Mouse (Mus musculus): Measurements from ENCODE around the gene Prkci. TPM values are rescaled to one million over a fixed set of nuclear protein-coding genes. Genes with fewer than 3 reads are reported as not detected.

Prkci gene
- total RNA-seq, 2 experiments from 2014 or later, result 44.2 to 48.6 TPM

DNA sequence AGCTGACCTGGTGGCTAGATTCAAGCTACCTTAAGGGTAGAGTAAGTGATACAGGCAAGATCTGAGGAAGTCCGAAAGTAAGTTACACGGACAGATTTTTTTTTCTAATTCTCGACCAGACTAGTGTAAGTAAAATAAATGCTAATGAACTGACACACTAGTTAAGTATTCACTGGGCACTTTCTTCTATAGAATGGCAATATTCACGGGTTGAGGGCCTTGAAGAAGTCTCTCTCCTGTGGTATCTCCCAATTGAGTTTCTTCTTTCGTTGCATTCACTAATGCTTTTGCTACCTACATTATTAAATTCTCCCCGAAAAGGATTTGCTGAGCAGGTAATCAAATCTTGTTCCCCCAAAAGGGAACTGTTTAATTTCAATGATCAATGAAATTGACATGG, 688 bp upstream of the Prkci start:
- no peak for DNase-seq

DNA sequence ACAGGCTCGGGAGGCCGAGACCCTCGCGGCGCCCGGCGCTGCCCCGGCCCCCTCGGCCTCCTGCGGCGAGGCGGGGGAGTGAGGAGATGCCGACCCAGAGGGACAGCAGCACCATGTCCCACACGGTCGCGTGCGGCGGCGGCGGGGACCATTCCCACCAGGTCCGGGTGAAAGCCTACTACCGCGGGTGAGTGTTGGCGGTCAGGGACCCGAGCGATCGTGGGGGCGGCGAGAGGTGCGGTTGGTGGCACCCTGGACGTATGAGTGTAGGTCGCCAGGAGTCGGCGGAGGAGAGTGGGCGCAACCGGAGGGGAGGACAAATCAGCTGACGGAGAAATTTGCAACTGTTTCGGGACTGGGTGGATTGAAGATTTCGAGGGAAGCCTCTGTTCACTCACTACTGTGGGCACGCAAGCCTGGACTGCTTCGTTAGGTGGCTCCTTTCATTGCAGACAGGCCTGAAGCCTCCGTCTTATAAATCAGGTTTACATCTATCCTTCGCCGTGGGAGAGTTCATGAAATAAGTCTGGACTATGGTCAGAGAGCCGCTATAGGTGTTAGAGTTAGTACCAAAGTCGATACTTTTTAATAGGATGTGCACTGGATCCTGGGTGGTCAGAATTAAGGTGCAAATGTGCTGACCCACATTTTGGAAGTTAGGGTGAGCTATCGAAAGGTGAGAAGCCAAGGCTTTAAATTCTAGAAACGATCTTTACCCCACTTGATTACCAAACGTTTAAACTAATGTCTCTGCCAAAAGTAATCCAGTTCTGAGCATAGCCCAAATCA, 546 bp downstream of the Prkci start:
- DNase-seq, result no peak

DNA sequence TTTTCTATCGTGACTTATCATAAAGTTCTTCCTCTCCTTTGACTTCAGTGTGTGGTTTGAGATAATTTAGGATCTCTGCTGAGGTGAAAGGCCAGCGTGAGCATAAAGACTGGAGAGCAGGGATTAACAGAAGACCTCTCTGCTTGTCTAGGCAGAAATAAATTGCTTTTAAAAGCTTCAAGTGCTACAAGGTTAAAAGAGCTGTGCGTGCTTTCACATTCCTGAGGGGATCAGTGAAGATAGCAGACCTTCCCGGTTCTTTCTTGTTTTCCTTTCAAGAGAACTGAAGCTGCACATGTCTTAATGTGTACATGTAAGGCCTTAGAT, 1.1 kb downstream of the Prkci start:
- DNase-seq, result no peak

DNA sequence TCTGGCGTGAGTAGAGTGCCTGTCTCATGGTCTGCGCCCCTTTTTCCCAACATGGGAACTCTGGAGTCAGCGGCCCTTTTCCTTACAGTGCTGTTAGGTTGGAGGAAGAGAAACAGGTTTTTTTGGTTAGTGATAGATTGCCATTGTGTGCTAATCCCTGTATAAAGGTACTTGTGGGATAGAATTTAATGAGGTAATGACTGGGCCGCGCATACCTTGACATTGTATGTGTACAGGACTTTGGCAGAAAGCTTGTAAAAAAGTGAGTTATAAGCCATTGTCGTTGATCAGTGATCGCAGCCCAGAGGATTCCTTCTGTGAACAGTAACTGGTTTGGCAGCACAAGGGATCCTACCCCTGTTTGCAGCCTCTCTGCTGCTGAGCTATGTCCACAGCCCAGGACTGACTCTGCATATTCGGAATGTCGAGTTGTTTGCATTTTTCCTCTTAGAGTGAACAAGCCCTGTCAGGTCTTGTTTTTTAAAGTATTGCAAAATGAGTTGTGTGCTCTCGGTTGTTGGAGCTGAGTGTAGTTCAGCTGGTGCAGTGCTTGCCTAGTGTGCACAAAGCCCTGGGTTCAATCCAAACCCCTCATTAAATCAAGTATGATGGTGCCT, 4.0 kb downstream of the Prkci start:
- no peak for DNase-seq

DNA sequence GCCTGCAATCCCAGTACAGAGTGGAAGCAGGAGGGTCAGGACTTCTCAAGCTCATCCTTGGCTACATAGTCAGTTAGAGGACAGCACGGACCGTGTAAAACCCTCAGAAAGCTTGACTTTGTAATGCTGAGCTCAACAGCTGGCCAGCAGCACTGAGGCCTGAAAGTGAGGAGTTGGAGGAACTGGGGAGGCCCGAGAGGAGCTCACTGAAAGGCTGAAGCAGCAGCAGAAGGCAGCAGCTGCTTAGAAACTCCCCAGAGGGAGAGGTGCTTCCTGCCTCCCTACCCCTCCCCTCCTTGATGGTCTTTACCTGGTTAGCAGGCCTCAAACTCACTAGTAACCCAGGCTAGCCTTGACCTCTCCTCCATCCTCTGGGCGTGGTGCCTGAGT, 4.5 kb downstream of the Prkci start:
- no peak for DNase-seq

DNA sequence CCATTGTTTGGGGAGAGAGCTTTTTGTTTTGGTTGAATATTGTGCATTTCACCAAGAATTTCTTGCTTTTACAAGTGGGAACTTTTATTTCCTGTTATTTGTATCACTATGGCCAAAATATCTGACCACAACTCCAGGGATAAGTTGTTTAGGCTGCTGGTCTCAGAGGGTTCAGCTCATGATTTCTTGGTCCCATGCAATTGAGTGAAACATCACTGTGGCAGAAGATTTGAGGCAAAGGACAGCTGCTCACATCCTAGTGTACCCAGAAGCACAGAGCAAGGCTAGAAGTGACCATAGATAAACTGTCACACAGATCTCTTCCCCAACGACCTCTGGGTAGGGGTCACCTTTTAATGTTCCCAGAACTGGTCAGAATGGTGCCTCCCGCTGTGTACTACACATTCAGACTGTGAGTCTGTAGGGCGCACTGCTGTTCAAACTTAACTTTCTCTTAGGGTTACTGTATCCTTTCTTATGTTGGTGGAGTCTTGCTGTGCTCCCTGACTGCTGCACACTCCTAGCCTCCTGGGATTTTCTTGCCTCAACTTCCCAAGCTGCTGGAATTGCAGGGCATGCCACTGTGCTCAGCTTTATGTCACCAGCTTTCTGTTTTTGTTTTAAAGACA, 5.6 kb downstream of the Prkci start:
- DNase-seq, result no peak

DNA sequence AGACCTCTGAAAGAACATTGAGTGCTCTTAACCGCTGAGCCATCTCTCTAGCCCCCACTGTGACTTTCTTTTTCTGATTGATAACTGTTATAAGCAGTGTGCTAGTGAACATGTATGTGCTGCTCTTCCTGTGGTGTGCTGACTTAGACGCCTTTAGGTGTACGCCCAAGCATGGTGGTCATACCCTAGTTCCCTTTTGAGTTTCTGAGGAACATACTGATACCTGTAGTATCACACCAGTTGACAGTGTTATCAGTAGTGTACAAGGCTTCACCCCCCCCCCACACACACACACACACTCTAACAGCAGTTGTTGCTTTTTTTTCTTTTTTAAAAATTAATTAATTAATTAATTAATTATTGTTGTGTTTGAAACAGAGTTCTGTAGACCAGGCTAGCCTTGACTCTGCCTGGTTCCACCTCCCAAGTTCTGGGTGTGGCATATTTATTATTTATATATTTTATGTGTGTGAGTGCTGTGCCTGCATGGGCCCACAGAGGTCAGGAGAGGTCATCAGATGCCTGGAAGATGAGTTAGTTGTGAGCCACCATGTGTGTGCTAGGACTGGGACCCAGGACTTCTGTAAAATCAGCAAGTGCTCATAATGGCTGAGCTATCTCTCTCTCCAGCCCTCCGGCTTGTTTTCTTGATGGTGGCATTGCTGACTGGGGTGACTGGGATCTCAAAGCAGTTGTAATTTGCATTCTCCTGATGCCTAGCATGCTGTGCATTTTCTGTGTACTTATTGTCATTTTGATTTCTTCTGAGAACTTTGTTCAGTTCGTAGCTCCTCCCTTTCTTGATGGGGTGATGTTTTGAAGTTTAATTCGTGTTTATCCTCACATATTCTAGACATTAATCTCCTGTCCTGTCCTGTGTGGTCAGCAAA, 9.0 kb downstream of the Prkci start:
- no peak for DNase-seq

DNA sequence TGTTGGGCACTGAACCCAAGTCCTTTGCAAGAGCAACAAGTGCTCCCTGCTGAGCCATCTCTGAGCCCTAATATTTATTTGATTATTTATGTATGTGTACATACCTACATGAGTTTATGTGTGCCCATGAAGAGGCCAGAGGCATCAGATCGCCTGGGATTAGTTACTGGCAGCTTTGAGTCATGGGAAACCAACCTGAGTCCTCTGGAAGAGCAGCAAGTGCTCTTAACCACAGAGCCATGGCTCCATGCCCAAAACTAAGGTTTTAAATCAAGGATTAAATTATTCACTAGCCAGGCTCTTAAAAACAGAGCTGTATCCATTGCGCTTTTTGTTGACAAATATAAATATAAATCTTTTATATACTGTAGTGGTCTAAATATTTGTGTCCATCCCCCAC, 18.8 kb downstream of the Prkci start:
- DNase-seq, result no peak

DNA sequence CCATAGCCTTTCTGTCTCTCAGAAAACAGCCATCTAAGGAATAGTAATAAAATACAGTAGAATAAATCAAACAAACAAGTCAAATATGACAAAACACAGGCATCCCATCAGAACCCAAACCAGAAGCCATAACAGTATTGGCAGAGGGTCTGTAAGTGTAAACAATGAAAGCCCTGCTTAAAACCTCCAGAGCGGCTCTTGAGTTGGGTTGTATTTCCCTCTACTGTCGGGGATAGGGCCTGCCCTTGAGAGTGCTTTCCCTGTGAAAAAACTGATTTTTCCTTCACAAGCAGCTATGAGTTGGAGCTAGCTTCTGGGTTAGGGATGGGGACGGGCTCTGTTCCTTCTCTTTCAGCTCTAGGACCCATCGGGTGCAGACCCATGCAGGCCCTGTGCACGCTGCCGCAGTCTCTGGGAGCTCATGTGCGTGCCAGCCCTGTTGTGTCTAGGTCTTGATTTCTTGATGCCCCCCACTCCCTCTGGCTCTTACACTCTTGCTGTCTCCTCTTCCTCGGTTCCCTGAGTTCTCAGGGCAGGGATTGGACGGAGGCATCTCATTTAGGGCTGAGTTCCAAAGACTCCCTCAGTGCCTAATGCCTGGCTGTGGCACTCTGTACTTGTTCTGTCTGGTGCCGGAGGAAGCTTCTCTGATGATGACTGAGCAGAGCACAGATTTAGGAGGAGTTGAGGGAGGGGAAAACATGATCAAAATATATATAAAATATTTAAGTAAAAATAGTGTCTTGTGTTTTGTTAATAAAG, 20.3 kb downstream of the Prkci start:
- DNase-seq, result no peak

DNA sequence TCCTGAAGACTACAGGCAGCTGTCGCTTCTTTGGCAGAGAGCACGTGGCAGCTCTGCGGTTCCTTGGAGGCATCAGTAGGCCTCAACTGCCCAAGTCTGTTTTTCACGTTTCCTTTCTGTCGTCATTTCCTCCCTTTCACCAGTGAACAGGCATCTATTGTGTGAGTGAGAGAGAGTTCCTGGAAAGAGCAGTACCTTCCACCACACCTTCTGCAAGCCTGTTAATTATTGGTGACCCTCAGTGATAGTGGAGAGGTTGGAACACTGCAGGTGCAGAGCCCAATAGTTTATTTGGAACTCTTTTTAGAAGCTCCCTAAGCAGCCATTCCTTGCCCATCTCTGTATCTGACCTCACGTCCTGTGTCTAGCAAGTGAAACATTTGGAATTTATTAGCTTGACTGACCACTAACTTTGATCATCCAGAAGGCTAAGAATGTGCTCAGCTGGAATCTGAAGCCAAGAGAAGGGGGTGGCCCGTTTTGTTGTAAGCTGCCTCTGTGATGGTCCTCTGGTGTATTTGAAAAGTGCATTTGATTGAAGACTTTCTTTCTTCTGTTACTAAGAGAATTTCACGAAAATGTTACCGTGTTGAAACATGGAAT, 21.1 kb downstream of the Prkci start:
- DNase-seq, result no peak

DNA sequence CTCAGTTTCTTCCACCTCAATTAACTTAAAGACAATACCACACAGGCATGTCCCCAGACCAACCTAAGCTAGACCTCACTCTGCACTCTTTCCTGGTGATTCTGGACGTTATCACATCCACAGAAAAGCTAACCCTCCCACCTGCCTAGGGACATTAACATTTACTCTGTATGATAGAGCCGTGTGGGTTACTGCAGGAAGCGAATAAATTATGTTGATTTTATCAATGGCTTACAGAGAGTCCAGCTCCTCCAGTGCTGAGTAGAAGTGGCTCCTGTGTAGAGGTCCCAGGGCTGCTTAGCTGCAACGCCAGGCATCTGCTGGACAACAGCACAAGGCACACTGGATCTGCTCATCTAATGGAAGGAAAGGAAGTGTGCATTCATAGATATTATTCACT, 22.1 kb downstream of the Prkci start:
- no peak for DNase-seq

DNA sequence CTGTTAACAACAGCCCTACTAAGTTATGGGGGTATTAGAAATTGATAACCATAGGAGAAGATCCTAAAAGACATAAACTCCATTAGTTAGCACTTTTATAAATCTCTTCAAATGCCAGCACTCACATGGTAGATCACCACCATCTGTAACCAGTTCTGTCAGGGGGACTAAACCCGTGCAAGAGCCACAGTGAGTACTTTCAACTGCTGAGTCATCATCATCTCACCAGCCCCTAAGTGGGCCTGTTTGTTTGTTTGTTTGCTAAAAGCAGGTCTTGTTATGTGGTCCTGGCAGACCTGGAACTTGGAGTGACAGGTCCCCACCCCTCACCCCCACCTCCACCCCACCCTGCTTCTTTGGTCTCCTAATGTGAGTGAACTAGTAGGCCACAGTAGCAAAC, 23.7 kb downstream of the Prkci start:
- DNase-seq, result no peak

DNA sequence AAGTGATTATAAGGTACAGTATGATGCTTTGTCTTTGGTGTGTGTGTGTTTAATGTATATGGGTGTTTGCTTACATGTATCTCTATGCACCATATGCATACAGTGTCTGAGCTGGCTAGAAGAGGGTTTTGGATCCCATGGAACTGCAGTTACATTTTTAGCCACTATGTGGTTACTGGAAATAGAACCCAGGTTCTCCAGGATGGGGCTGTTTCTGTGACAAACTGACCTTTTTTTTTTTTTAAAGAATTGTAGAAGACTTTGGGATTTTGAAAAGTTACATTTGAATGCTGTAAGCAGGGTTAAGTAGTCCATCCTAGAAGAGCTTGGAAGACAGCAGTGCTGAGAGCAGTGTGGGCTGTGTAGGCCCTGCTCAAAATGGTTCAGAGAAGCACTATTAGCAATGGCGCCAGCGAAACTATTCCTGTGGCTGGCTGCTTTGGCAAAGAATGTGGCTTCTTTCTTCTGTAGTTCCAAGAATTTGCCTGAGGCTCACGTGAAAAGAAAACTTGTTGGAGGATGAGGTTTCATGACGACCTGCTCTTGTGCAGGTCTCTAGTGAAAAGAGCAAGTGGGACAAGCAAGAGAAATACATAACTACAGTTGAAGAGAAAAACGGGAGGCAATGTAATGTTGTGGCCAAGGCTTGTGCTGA, 24.4 kb downstream of the Prkci start:
- DNase-seq, result no peak

DNA sequence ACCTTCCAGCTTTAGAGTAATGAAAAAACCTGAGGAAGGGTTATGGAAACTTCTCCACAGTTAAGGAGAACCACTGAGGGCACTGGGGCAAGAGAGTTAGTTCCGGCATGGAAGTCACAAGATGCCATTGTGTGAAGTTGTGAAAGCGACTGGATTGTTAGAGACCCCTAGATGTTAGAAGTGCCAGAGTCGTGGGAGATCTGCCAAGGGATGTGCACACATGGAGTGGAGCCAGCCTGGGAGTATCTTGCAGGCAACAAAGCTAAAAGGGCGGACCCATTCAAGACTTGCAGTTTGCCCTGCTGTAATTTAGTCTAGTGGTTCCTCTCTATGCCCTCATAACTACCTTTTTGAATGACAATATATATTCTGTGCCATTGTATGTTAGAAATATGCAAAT, 25.1 kb downstream of the Prkci start:
- DNase-seq, result no peak

DNA sequence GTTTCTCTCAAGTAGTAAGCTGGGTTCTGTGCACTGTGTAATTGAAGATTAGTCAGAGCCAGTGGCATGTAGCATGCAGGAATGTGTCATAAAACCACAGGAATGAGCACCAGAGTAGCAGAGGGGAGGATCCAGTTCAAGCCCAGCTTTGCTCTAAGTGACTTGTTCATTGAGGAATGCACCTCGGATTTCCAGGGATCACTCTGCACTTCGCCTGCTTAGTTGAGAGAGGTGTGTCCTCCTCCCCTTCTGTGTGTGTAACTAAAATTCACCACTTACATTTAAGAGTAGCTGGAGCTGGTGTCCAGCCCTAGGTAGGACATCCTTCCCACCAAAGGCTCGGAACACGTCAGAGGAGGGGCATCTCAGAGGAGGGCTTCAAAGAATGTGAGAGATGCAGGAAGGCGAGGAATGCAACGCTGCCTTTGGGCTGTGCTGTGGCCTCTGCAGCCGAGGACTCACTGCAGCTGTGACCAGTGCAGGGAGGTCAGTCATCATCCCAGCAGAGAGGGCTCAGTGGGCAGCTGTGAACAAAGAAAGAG, 27.4 kb downstream of the Prkci start:
- DNase-seq, result no peak

DNA sequence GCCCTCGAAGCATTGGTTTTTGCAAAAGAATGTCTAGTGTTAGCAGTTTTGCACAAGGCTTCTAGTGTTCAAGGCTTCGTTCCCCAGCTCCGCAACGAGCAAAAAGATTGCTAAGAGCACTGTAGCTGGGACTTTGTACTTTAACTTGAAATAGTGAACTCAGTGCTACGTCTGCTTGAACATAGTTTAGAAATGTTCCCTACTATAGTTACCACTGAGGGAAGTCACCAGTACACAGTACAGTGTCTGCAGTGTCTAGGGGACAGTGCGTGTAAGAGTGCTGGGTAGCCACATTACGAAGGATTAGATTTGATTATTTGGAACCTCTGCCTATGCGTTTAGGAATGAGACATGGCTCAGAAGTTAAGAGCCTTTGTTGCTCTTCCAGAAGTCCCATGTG, 32.2 kb downstream of the Prkci start:
- DNase-seq, result no peak

DNA sequence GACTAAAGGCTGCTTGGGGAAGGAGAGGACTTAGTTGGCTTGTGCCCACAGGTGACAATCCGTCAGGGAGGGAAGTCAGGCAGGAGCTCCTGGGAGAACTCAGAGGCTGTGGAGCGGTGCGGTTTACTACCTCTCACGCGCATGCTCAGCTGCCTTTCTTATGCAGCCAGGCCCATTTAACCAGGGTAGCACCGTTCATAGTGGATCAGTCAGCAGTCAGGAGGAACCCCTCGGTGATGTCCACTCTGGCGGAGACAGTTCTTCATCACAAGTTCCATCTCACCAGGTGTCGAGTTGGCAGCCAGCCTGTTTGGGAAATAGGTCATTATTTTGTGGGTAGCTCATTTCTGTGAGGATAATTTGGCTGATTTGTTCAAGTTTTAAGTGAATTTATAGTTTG, 36.1 kb downstream of the Prkci start:
- no peak for DNase-seq

DNA sequence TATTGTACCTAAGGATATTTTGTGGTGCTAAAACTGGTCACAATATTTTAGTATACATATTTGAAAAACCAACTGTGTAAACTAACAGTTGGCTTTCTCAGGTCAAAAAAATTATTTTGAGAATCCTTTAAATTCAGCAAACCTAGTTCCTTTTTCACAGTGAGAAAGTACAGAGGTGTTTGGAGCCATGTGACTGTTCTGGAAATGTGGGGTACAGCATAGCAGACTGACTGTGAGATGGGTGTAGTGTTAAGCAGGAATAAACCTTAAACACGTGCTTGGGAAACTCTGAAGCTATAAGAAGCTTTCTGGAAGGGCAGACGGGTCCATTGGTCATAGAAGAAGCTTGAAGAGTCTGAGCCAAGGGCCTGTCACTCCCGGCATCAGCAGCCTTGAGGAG, 38.1 kb downstream of the Prkci start:
- DNase-seq, result no peak

DNA sequence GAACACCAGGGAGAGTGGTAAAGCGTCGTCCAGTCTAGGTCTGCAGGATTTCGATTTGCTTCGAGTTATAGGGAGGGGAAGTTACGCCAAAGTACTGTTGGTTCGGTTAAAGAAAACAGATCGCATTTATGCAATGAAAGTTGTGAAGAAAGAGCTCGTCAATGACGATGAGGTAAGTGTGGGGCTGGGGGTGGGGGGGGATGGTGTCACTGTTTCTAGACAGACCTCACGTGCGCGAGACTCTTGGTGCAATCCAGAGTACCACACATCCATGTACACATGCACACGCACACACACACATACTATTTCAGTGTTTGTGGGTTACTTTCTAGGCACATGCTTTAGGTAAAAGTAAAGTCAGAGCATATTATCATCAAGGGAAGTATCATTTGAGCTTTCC, 42.3 kb downstream of the Prkci start:
- no peak for DNase-seq

DNA sequence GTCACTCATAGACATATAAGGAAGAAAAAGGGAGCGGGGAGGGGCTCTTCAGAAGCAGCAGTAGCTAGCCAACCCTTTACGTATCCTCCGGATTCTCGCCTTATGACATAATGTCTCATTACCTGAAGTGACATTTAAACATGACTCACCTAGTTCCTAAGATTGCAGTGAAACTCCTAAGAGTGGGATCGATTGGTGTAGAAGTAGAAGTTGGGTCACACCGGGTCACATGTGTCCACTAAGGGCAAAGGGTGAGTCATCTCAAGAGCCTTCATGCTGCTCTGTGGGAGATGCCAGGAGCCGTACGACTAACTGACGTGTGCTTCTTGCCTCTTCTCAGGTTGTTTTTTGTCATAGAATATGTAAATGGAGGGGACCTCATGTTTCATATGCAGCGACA, 43.1 kb downstream of the Prkci start:
- no peak for DNase-seq

DNA sequence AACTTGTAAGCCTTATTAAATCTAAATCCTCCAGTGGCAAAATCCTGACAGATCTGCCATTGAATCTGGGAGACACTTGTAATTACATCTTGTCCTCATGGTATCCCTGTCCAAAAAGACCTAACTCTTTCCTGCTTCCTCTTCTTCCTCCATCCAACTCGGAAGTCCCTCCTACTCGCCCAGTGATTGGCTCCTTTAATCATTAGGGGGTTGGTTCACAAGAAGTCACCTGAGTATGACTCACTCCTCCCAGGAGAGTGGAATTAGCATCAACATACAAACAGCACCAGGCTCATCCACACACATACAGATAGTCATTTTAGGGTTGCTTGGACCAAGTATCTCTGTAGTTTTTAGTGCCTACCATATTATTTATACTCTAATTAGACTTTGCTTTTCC, 47.4 kb downstream of the Prkci start:
- no peak for DNase-seq

Measured in adrenal gland, postnatal 10 days (tissue).